Mouse (Mus musculus): Measurements from ENCODE around the gene Foxa3. TPM values are rescaled to one million over a fixed set of nuclear protein-coding genes. Genes with fewer than 3 reads are reported as not detected.
A peak's percentile ranks its signal among the peaks of the same experiment; 100 is the strongest.

The Foxa3 gene
- total and polyA plus RNA-seq, 2 experiments, result 31.2 to 54.1 TPM

- H3K27ac ChIP-seq (replicated peaks; ENCODE audit: insufficient read depth, low read depth, low read length), result no peak overlapping the region
- no peaks in the 10 kb centered on the region for H3K27me3 ChIP-seq (ENCODE audit: control insufficient read depth, insufficient read depth, low read length)
- peaks cover 3% of the 10 kb centered on the region for H3K4me1 ChIP-seq (ENCODE audit: control insufficient read depth, insufficient read depth, low read length)
- no peaks in the 10 kb centered on the region for H3K79me2 ChIP-seq (ENCODE audit: control insufficient read depth, insufficient read depth, low read length)
- TF ChIP-seq CTCF (IDR thresholded peaks at IDR 0.05; ENCODE audit: low read depth, low read length) (no peak), POLR2A (IDR thresholded peaks at IDR 0.05; ENCODE audit: extremely low read depth, insufficient read depth, low read length) (no peak)
- WGBS, result 69% methylated on average over 13 of the region's 13 CpGs
- no peak for DNase-seq (ENCODE audit: extremely low read depth, low read depth, low spot score)
- no peaks in the 10 kb centered on the region for H3K36me3 ChIP-seq (ENCODE audit: control insufficient read depth, insufficient read depth, low read length)
- H3K4me3 ChIP-seq (ENCODE audit: insufficient read depth, low read depth, low read length), result no peak overlapping the region
- no peak overlapping the region for H3K9ac ChIP-seq (ENCODE audit: low read depth, low read length)
Observed at GRCm38 (mm10) chr7:18987747-18988146, 35.6 kb downstream of the Foxa3 start.

GRCm38 (mm10) chr7:18987100-18987499 is 36.2 kb downstream of the Foxa3 start, which contains the start of gene Nanos2:
TSS of gene Nanos2 (plus strand) at chr7:18987400.
- 45% methylated on average over 2 of the region's 2 CpGs for WGBS
- H3K79me2 ChIP-seq (ENCODE audit: control insufficient read depth, insufficient read depth, low read length), result no peaks in the 10 kb centered on the region
- no peaks in the 10 kb centered on the region for H3K27me3 ChIP-seq (ENCODE audit: control insufficient read depth, insufficient read depth, low read length)
- H3K9ac ChIP-seq (ENCODE audit: low read depth, low read length), result no peak within 1 kb of the TSS
- H3K27ac ChIP-seq (replicated peaks; ENCODE audit: insufficient read depth, low read depth, low read length), result no peak within 1 kb of the TSS
- peaks cover 3% of the 10 kb centered on the region for H3K4me1 ChIP-seq (ENCODE audit: control insufficient read depth, insufficient read depth, low read length)
- no peak for DNase-seq (ENCODE audit: extremely low read depth, low read depth, low spot score)
- H3K4me3 ChIP-seq (ENCODE audit: insufficient read depth, low read depth, low read length), result no peak within 1 kb of the TSS
- TF ChIP-seq CTCF (IDR thresholded peaks at IDR 0.05; ENCODE audit: low read depth, low read length) (no peak), POLR2A (IDR thresholded peaks at IDR 0.05; ENCODE audit: extremely low read depth, insufficient read depth, low read length) (no peak)
- H3K36me3 ChIP-seq (ENCODE audit: control insufficient read depth, insufficient read depth, low read length), result no peaks in the 10 kb centered on the region

GRCm38 (mm10) chr7:18986503-18986902 is 36.8 kb downstream of the Foxa3 start:
- Histone ChIP-seq H3K79me2 (ENCODE audit: control insufficient read depth, insufficient read depth, low read length) (no peaks in the 10 kb centered on the region), H3K4me3 (ENCODE audit: insufficient read depth, low read depth, low read length) (no peak overlapping the region), H3K9ac (ENCODE audit: low read depth, low read length) (no peak overlapping the region), H3K27ac (replicated peaks; ENCODE audit: insufficient read depth, low read depth, low read length) (no peak overlapping the region), H3K36me3 (ENCODE audit: control insufficient read depth, insufficient read depth, low read length) (no peaks in the 10 kb centered on the region), H3K4me1 (ENCODE audit: control insufficient read depth, insufficient read depth, low read length) (peaks cover 1% of the 10 kb centered on the region), H3K27me3 (ENCODE audit: control insufficient read depth, insufficient read depth, low read length) (no peaks in the 10 kb centered on the region)
- no peak for DNase-seq (ENCODE audit: extremely low read depth, low read depth, low spot score)
- WGBS, result 48% methylated on average over 2 of the region's 2 CpGs
- TF ChIP-seq CTCF (IDR thresholded peaks at IDR 0.05; ENCODE audit: low read depth, low read length) (no peak), POLR2A (IDR thresholded peaks at IDR 0.05; ENCODE audit: extremely low read depth, insufficient read depth, low read length) (no peak)

- Histone ChIP-seq H3K79me2 (ENCODE audit: control insufficient read depth, insufficient read depth, low read length) (no peaks in the 10 kb centered on the region), H3K27me3 (ENCODE audit: control insufficient read depth, insufficient read depth, low read length) (no peaks in the 10 kb centered on the region), H3K36me3 (ENCODE audit: control insufficient read depth, insufficient read depth, low read length) (no peaks in the 10 kb centered on the region), H3K4me1 (ENCODE audit: control insufficient read depth, insufficient read depth, low read length) (no peaks in the 10 kb centered on the region), H3K9ac (ENCODE audit: low read depth, low read length) (no peak overlapping the region), H3K4me3 (ENCODE audit: insufficient read depth, low read depth, low read length) (no peak overlapping the region), H3K27ac (replicated peaks; ENCODE audit: insufficient read depth, low read depth, low read length) (no peak overlapping the region)
- WGBS, result 93% methylated on average over 9 of the region's 9 CpGs
- DNase-seq (ENCODE audit: extremely low read depth, low read depth, low spot score), result no peak
- no peak for TF ChIP-seq POLR2A (IDR thresholded peaks at IDR 0.05; ENCODE audit: extremely low read depth, insufficient read depth, low read length)
- no peak for TF ChIP-seq CTCF (IDR thresholded peaks at IDR 0.05; ENCODE audit: low read depth, low read length)
Observed at GRCm38 (mm10) chr7:18978381-18978780, 45.0 kb downstream of the Foxa3 start.

- Histone ChIP-seq H3K4me3 (ENCODE audit: insufficient read depth, low read depth, low read length) (no peak overlapping the region), H3K9ac (ENCODE audit: low read depth, low read length) (no peak overlapping the region), H3K4me1 (ENCODE audit: control insufficient read depth, insufficient read depth, low read length) (no peaks in the 10 kb centered on the region), H3K79me2 (ENCODE audit: control insufficient read depth, insufficient read depth, low read length) (no peaks in the 10 kb centered on the region), H3K27ac (replicated peaks; ENCODE audit: insufficient read depth, low read depth, low read length) (no peak overlapping the region), H3K36me3 (ENCODE audit: control insufficient read depth, insufficient read depth, low read length) (no peaks in the 10 kb centered on the region), H3K27me3 (ENCODE audit: control insufficient read depth, insufficient read depth, low read length) (0 out of 2 replicates have a peak, but pooled peaks cover 3% of the 10 kb centered on the region)
- TF ChIP-seq POLR2A (IDR thresholded peaks at IDR 0.05; ENCODE audit: extremely low read depth, insufficient read depth, low read length) (no peak), CTCF (IDR thresholded peaks at IDR 0.05; ENCODE audit: low read depth, low read length) (0 out of 2 replicates have a peak, but pooled peaks have one; percentile 13)
- 86% methylated on average over 3 of the region's 3 CpGs for WGBS
- DNase-seq (ENCODE audit: extremely low read depth, low read depth, low spot score), result no peak
Observed at GRCm38 (mm10) chr7:18970956-18971355, 52.4 kb downstream of the Foxa3 start.

GRCm38 (mm10) chr7:18967603-18968002 is 55.7 kb downstream of the Foxa3 start:
- 19% methylated on average over 8 of the region's 8 CpGs for WGBS
- DNase-seq (ENCODE audit: extremely low read depth, low read depth, low spot score), result no peak

More at GRCm38 (mm10) chr7:18967603-18968002, 55.7 kb downstream of the Foxa3 start:
- Histone ChIP-seq H3K36me3 (ENCODE audit: control insufficient read depth, insufficient read depth, low read length) (no peaks in the 10 kb centered on the region), H3K27me3 (ENCODE audit: control insufficient read depth, insufficient read depth, low read length) (peaks cover 14% of the 10 kb centered on the region), H3K79me2 (ENCODE audit: control insufficient read depth, insufficient read depth, low read length) (no peaks in the 10 kb centered on the region), H3K9ac (ENCODE audit: low read depth, low read length) (no peak overlapping the region), H3K4me3 (ENCODE audit: insufficient read depth, low read depth, low read length) (no peak overlapping the region), H3K4me1 (ENCODE audit: control insufficient read depth, insufficient read depth, low read length) (no peaks in the 10 kb centered on the region), H3K27ac (replicated peaks; ENCODE audit: insufficient read depth, low read depth, low read length) (no peak overlapping the region)
- TF ChIP-seq CTCF (IDR thresholded peaks at IDR 0.05; ENCODE audit: low read depth, low read length), result no peak
- no peak for TF ChIP-seq POLR2A (IDR thresholded peaks at IDR 0.05; ENCODE audit: extremely low read depth, insufficient read depth, low read length)
